Mouse (Mus musculus) lung, adult 2 months (tissue): ENCODE results near the gene Peak1.

Source experiments
- CTCF ChIP-seq: fragments of 200-500 bp; IDR thresholded peaks from 2 replicates; pipeline ENCODE4 v1.5.1; 2011; ENCODE audit warnings: mild to moderate bottlenecking, low read length, control low read depth; ENCODE audit not compliant: insufficient read depth
- POLR2A ChIP-seq: fragments of 200-500 bp; IDR thresholded peaks from 2 replicates; pipeline ENCODE4 v1.6.1; 2011; ENCODE audit warnings: low read depth, mild to moderate bottlenecking, control low read depth, low read length, borderline replicate concordance; ENCODE audit errors: extremely low read depth

- TF ChIP-seq POLR2A (no peak), CTCF (no peak)
These were observed 113.3 kb downstream of the Peak1 start for GRCm38 (mm10) chr9:56304526-56304925.
